Mouse (Mus musculus) adrenal gland, postnatal 10 days (tissue): ENCODE results near the gene Gm3250. TPM values are rescaled to one million over a fixed set of nuclear protein-coding genes. Genes with fewer than 3 reads are reported as not detected.
"Not testable (repeated sequence)": the region's sequence is repeated elsewhere in the genome, so short reads cannot be mapped to it uniquely, and the experiment has no call there.

Experiments used
- DNase-seq: peaks from one replicate; pipeline ENCODE4 v3.0.0; 2021; ENCODE audit warnings: mixed read lengths
- total RNA-seq, 2 experiments: library from RNA; stranded (reverse); gene quantifications; 2 replicates each; pipeline ENCODE4 v1.2.3; 2021

Gene Gm3250
- total RNA-seq, 2 experiments from 2014 or later = not detected

DNA sequence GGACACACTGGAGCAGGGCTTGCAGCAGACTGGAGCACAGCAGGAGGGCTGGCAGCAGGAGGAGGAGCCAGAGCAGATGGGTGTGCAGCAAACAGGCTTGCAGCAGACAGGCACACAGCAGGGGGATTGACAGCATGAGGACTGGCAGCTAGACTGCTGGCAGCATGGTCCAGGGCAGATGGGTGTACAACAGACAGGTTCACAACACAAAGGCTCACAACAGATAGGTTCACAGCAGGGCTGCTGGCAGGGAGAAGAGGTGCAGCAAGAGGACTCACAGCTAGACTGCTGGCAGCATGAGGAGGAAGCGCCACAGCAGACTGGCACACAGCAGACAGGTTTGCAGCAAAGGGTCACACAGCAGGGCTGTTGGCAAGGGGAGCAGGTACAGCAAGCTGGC is 31.7 kb downstream of the Gm3250 start:
- not testable (repeated sequence) for DNase-seq

DNA sequence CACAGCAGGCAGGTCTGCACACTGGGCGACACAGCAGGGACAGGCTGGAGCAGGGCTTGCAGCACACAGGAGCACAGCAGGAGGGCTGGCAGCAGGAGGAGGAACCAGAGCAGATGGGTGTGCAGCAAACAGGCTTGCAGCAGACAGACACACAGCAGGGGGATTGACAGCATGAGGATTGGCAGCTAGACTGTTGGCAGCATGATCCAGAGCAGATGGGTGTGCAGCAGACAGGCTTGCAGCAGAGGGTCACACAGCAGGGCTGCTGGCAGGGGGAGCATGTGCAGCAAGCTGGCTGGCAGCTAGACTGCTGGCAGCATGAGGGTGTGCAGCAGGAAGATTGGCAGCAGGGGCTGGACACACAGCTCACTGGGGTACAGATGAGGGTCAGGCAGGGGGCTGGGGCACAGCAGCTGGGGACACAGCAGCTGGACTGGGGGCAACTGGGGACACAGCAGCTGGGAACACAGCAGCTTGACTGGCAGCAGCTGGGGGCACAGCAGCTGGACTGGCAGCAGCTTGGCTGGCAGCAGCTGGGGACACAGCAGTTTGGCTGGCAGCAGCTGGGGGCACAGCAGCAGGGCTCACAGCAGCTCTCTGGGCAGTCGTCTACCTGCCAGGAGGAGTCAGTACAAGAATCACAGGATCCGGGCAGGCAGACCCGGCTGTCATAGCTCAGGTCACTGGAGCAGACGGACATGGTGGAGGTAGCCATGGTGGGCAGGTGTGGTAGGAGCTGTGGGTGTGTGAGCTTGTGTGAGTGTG is 40.2 kb downstream of the Gm3250 start, which contains the start of gene Gm18596:
Gene Gm18596 (minus strand): TSS at position 715 of the 765 bp plus-strand sequence.
- DNase-seq = not testable (repeated sequence)

DNA sequence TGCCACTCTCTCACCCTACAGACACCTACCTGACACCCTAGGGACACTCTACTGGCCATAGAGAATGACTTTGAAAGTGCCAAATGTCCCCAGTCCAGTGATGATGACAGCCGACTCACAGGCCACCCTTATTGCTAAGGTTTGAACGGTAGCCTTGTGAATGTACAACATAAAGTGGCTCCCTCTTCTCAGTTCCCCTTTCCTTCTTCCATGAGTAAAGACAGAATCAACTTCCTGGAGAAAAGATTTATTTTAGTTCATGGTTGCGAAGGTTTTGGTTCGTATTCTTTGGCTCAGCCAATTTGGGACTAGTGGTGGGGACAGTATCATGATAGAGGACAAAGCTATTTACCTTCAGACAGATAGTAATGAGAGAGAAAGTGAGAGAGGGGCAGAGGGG is 43.4 kb downstream of the Gm3250 start:
- DNase-seq = no peak

DNA sequence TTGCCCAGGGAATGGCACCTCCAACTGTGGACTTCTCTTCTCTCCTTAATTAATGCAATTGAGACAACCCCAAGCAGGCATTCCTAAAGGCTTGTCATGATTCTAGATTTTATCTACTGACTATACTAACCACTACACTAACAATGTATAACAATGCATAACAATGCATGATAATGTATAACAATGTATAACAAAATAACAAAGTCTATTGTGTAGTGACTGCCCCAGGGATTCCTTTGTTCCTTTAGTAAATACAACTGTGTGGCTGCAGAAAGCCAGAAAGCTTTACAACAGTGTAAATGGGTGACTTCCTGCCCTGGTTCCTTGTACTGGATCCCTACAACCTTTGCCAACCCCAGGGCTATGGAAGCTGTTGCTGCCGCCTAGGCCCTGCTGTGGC is 46.4 kb downstream of the Gm3250 start:
- no peak for DNase-seq

Other genes starting within 250 kb of the Gm3250 start
- gene Pttg1ip, start 200.8 kb downstream of the Gm3250 start, total RNA-seq = 100 to 1,000 TPM; 160 to 178 TPM
- 100 to 1,000 TPM; 119 to 125 TPM for gene Sumo3, start 176.4 kb downstream of the Gm3250 start, total RNA-seq
- 10 to 100 TPM; 22.3 to 30.4 TPM for gene Gm49325, start 176.3 kb downstream of the Gm3250 start, total RNA-seq
- gene Ube2g2, start 160.3 kb downstream of the Gm3250 start, total RNA-seq = 10 to 100 TPM; 44.4 to 46.1 TPM
- under 1 TPM; 0.27 to 0.64 TPM for gene Tspear, start 96.0 kb downstream of the Gm3250 start, total RNA-seq
- not detected for gene Gm19402, start 91.8 kb downstream of the Gm3250 start, total RNA-seq
- not detected for gene Gm9508, start 85.3 kb downstream of the Gm3250 start, total RNA-seq
- not detected for gene Gm10272, start 75.9 kb downstream of the Gm3250 start, total RNA-seq
- gene Gm10024, start 71.1 kb downstream of the Gm3250 start, total RNA-seq = not detected
- gene Gm10142, start 66.7 kb downstream of the Gm3250 start, total RNA-seq = not detected
- not detected for gene Krtap12-1, start 61.9 kb downstream of the Gm3250 start, total RNA-seq
- gene Gm10100, start 56.1 kb downstream of the Gm3250 start, total RNA-seq = not detected
- not detected for gene Gm18596, start 39.9 kb downstream of the Gm3250 start, total RNA-seq
- not detected for gene Gm9736, start 31.2 kb downstream of the Gm3250 start, total RNA-seq
- gene Gm3233, start 22.9 kb downstream of the Gm3250 start, total RNA-seq = not detected
- gene Gm3238, start 11.2 kb downstream of the Gm3250 start, total RNA-seq = not detected
- not detected for gene Gm7138, start 5.6 kb downstream of the Gm3250 start, total RNA-seq
- not detected for gene Gm7137, start 5.7 kb upstream of the Gm3250 start, total RNA-seq
- gene Gm9639, start 12.5 kb upstream of the Gm3250 start, total RNA-seq = not detected
- gene Gm19668, start 16.6 kb upstream of the Gm3250 start, total RNA-seq = not detected
- gene Gm9507, start 29.3 kb upstream of the Gm3250 start, total RNA-seq = not detected
- gene Gm2696, start 32.1 kb upstream of the Gm3250 start, total RNA-seq = not detected
- gene Krtap10-4, start 44.6 kb upstream of the Gm3250 start, total RNA-seq = not detected
- gene Krtap10-10, start 53.4 kb upstream of the Gm3250 start, total RNA-seq = not detected
- gene Gm36176, start 64.3 kb upstream of the Gm3250 start, total RNA-seq = not detected
- gene Gm10318, start 70.3 kb upstream of the Gm3250 start, total RNA-seq = not detected
- not detected for gene Gm3285, start 79.4 kb upstream of the Gm3250 start, total RNA-seq
- gene Lrrc3, start 120.0 kb upstream of the Gm3250 start, total RNA-seq = 10 to 100 TPM; 12.1 to 16.7 TPM
- 1 to 10 TPM; 2.3 to 2.8 TPM for gene Trpm2, start 188.0 kb upstream of the Gm3250 start, total RNA-seq
- gene 1810043G02Rik, start 196.0 kb upstream of the Gm3250 start, total RNA-seq = 10 to 100 TPM; 15.7 to 21.4 TPM
- 100 to 1,000 TPM; 142 to 172 TPM for gene Pfkl, start 227.5 kb upstream of the Gm3250 start, total RNA-seq